Mouse (Mus musculus) intestine, embryonic 16.5 days (tissue): Measurements from ENCODE around the gene Zbtb38. TPM values are rescaled to one million over a fixed set of nuclear protein-coding genes. Genes with fewer than 3 reads are reported as not detected.

ENCODE experiments used
- ATAC-seq: fragments of 200-750 bp; cut with Nextera tagmentation; 2 replicates; pipeline ENCODE4 v1.8.0; 2017; ENCODE audit warnings: moderate TSS enrichment, moderate library complexity
- H3K27ac ChIP-seq: fragments of 300-500 bp; sonication (generic); 2 replicates; pipeline ENCODE4 v1.5.1; 2014; ENCODE audit warnings: mild to moderate bottlenecking, low read length
- H3K27me3 ChIP-seq: fragments of 300-500 bp; sonication (generic); replicated peaks from 2 replicates; pipeline ENCODE4 v1.6.1; 2014; ENCODE audit warnings: low read length, control low read depth, mixed read lengths; ENCODE audit not compliant: control insufficient read depth, insufficient read depth
- H3K36me3 ChIP-seq: fragments of 300-500 bp; sonication (generic); 2 replicates; pipeline ENCODE4 v1.6.1; 2014; ENCODE audit warnings: low read length, control low read depth; ENCODE audit not compliant: control insufficient read depth, insufficient read depth
- H3K4me1 ChIP-seq: fragments of 300-500 bp; sonication (generic); 2 replicates; pipeline ENCODE4 v1.6.1; 2014; ENCODE audit warnings: low read length, control low read depth, mixed read lengths; ENCODE audit not compliant: control insufficient read depth, insufficient read depth
- H3K4me2 ChIP-seq: fragments of 300-500 bp; sonication (generic); 2 replicates; pipeline ENCODE4 v1.6.1; 2014; ENCODE audit warnings: low read depth, low read length, control low read depth
- H3K4me3 ChIP-seq: fragments of 300-500 bp; sonication (generic); 2 replicates; pipeline ENCODE4 v1.5.1; 2014; ENCODE audit warnings: mild to moderate bottlenecking, low read length
- H3K9ac ChIP-seq: fragments of 300-500 bp; sonication (generic); 2 replicates; pipeline ENCODE4 v1.6.1; 2014; ENCODE audit warnings: low read depth, low read length
- H3K9me3 ChIP-seq: fragments of 300-500 bp; sonication (generic); 2 replicates; pipeline ENCODE4 v1.6.1; 2016; ENCODE audit warnings: low read length, control low read depth; ENCODE audit not compliant: control insufficient read depth
- WGBS: fragments of 180-500 bp; shearing (Covaris S2); extraction: QIAGEN DNeasy Blood & Tissue Kit; methylation state at CpG from one replicate; pipeline ENCODE4 v1.1.7; 2014; 5-methylcytosine and 5-hydroxymethylcytosine counted together
- polyA plus RNA-seq: library from polyadenylated mRNA; unstranded; fragments of >200 nt; fragmentation: Nextera tagmentation; extraction: Ambion mirVana; gene quantifications from 2 replicates; pipeline ENCODE4 v1.2.1, GENCODE M21; 2015

Gene Zbtb38
- polyA plus RNA-seq, 1 experiment from 2014 or later, result 20.3 TPM

GRCm38 (mm10) chr9:96785871-96786342, 33.3 kb upstream of the Zbtb38 start:
- ATAC-seq, result peak; percentile 78
- peaks cover 20% of the 10 kb centered on the region; the same call in 1 of the 2 replicates for H3K4me1 ChIP-seq
- no peaks in the 10 kb centered on the region for H3K9me3 ChIP-seq
- no peaks in the 10 kb centered on the region for H3K36me3 ChIP-seq
- peak overlapping the region; percentile 77 for H3K27ac ChIP-seq
- peak overlapping the region; percentile 5; the same call in 1 of the 2 replicates for H3K4me2 ChIP-seq
- 0 out of 2 replicates have a peak overlapping the region, but pooled peaks have one; percentile 11 for H3K9ac ChIP-seq
- WGBS, result 24% methylated on average over 9 of the region's 9 CpGs
- no peaks in the 10 kb centered on the region for H3K27me3 ChIP-seq
- H3K4me3 ChIP-seq, result no peak overlapping the region

GRCm38 (mm10) chr9:96785187-96785586, 32.6 kb upstream of the Zbtb38 start:
- Histone ChIP-seq H3K4me3 (no peak overlapping the region), H3K27ac (peak overlapping the region; percentile 77), H3K4me2 (no peak overlapping the region), H3K9ac (0 out of 2 replicates have a peak overlapping the region, but pooled peaks have one; percentile 8), H3K36me3 (no peaks in the 10 kb centered on the region), H3K9me3 (no peaks in the 10 kb centered on the region), H3K27me3 (no peaks in the 10 kb centered on the region), H3K4me1 (peaks cover 20% of the 10 kb centered on the region; the same call in 1 of the 2 replicates)
- WGBS, result 67% methylated on average over 3 of the region's 3 CpGs
- ATAC-seq, result no peak

GRCm38 (mm10) chr9:96783667-96784066, 31.0 kb upstream of the Zbtb38 start:
- Histone ChIP-seq H3K36me3 (no peaks in the 10 kb centered on the region), H3K27me3 (no peaks in the 10 kb centered on the region), H3K27ac (no peak overlapping the region), H3K4me1 (peaks cover 20% of the 10 kb centered on the region; the same call in 1 of the 2 replicates), H3K4me3 (no peak overlapping the region), H3K9me3 (no peaks in the 10 kb centered on the region), H3K9ac (no peak overlapping the region), H3K4me2 (no peak overlapping the region)
- no peak for ATAC-seq
- 81% methylated on average over 9 of the region's 9 CpGs for WGBS

DNA sequence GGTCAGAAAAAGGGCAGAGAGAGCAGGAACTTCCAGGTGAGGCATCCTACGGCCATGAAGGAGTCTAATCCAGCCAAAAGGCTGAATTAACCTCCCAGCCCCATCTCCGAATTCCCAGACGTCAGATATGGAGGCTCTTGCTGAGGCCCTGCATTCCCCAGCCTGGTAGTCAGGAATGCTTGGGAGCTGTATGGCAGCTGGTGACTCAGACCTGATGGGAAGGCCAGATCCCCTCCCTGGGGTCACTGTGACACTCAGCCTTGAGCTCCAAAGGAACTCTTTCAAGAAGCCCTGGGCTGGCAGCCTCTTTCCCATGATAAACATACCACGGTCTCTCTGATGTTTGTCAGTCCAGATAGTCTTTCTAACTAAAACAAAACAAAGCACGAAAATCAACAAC, 30.6 kb upstream of the Zbtb38 start:
- no peak for ATAC-seq
- H3K4me2 ChIP-seq, result no peak overlapping the region
- H3K27me3 ChIP-seq, result no peaks in the 10 kb centered on the region
- no peak overlapping the region for H3K4me3 ChIP-seq
- WGBS, result 56% methylated on average over 5 of the region's 5 CpGs
- H3K4me1 ChIP-seq, result peaks cover 20% of the 10 kb centered on the region; the same call in 1 of the 2 replicates
- H3K9me3 ChIP-seq, result no peaks in the 10 kb centered on the region
- H3K36me3 ChIP-seq, result no peaks in the 10 kb centered on the region
- no peak overlapping the region for H3K9ac ChIP-seq
- no peak overlapping the region for H3K27ac ChIP-seq

- H3K36me3 ChIP-seq, result no peaks in the 10 kb centered on the region
- no peaks in the 10 kb centered on the region for H3K9me3 ChIP-seq
- H3K27ac ChIP-seq, result no peak overlapping the region
- ATAC-seq, result no peak
- no peaks in the 10 kb centered on the region for H3K27me3 ChIP-seq
- no peak overlapping the region for H3K4me2 ChIP-seq
- H3K4me1 ChIP-seq, result peaks cover 20% of the 10 kb centered on the region; the same call in 1 of the 2 replicates
- no peak overlapping the region for H3K4me3 ChIP-seq
- 80% methylated on average over 8 of the region's 8 CpGs for WGBS
- no peak overlapping the region for H3K9ac ChIP-seq
These were observed 29.4 kb upstream of the Zbtb38 start for GRCm38 (mm10) chr9:96782062-96782461.

GRCm38 (mm10) chr9:96773146-96773545, 20.5 kb upstream of the Zbtb38 start:
- no peaks in the 10 kb centered on the region for H3K36me3 ChIP-seq
- 7% methylated on average over 6 of the region's 6 CpGs for WGBS
- H3K9ac ChIP-seq, result no peak overlapping the region

DNA sequence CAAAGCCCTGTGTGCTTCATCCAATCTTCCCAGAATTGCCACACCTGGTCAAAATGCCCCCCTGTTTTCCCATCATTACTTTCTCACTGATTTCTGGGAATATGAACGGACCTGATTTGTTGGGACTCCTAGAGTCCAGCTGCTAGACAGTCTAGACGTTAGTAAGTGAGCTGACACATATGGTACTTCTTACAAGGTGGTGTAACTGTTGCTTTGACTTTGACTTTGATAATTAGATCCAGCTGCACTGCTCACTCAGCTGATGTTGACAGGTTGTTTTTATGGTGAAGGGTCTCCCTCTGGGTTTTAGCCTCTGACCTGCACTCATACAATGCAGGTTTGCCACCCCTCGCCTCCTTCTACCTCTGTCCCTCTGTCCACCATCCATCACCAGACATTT, 17.8 kb upstream of the Zbtb38 start:
- Histone ChIP-seq H3K27me3 (no peaks in the 10 kb centered on the region), H3K9me3 (no peaks in the 10 kb centered on the region), H3K4me1 (no peaks in the 10 kb centered on the region; the same call in 1 of the 2 replicates), H3K36me3 (no peaks in the 10 kb centered on the region), H3K27ac (no peak overlapping the region), H3K4me3 (no peak overlapping the region), H3K9ac (no peak overlapping the region), H3K4me2 (no peak overlapping the region)
- 80% methylated on average over 3 of the region's 3 CpGs for WGBS
- ATAC-seq, result no peak

More at GRCm38 (mm10) chr9:96773146-96773545, 20.5 kb upstream of the Zbtb38 start:
- Histone ChIP-seq H3K27me3 (no peaks in the 10 kb centered on the region), H3K4me3 (no peak overlapping the region), H3K4me1 (no peaks in the 10 kb centered on the region), H3K27ac (no peak overlapping the region), H3K9me3 (no peaks in the 10 kb centered on the region), H3K4me2 (no peak overlapping the region)
- 0 out of 2 replicates have a peak, but pooled peaks have one; percentile 48 for ATAC-seq

DNA sequence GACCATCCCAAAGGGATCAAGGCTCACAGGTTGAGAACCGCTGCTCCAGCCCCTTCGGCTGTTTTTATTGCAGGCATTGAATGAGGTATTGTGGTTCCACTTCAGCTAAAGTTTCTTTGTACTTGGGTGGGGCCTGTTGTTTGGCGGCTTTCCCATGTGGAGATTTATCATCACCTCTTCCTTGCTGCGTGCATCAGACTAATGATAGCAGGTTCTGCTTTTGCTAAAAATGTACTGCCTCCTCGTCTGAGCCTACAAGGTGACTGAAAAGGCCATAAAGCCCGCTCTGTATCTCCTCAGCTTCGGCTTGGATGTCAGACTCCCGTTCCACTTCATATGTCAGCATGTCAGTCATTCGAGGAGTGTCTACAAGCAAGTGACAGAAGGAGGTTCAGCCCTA, 17.0 kb upstream of the Zbtb38 start:
- Histone ChIP-seq H3K4me2 (no peak overlapping the region), H3K27ac (no peak overlapping the region), H3K9ac (no peak overlapping the region), H3K36me3 (no peaks in the 10 kb centered on the region), H3K27me3 (no peaks in the 10 kb centered on the region), H3K4me1 (peaks cover 2% of the 10 kb centered on the region; the same call in 1 of the 2 replicates), H3K4me3 (no peak overlapping the region), H3K9me3 (no peaks in the 10 kb centered on the region)
- no peak for ATAC-seq
- 53% methylated on average over 9 of the region's 9 CpGs for WGBS

DNA sequence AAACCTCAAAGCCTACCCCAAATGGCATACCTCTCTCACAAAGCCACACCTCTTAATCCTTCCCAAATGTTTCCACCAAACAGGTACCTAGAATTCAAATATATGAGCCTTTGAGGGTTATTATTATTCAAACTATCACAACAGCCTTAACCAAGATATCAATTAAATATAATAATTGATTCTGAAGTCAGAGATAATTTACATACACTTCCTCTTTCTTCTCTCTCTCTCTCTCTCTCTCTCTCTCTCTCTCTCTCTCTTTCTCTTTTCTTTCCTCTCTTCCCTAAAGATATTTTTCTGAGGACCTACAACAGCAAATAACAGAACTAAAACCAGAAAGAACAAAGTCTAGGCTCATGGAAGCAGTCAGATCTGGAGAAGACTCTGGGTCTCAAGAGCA, 15.2 kb upstream of the Zbtb38 start:
- Histone ChIP-seq H3K27me3 (no peaks in the 10 kb centered on the region), H3K27ac (no peak overlapping the region), H3K4me3 (no peak overlapping the region), H3K36me3 (no peaks in the 10 kb centered on the region), H3K9ac (no peak overlapping the region), H3K4me1 (peaks cover 2% of the 10 kb centered on the region; the same call in 1 of the 2 replicates), H3K4me2 (no peak overlapping the region), H3K9me3 (no peaks in the 10 kb centered on the region)
- ATAC-seq, result no peak

- H3K4me2 ChIP-seq, result no peak overlapping the region
- peaks cover 2% of the 10 kb centered on the region; the same call in 1 of the 2 replicates for H3K4me1 ChIP-seq
- no peaks in the 10 kb centered on the region for H3K36me3 ChIP-seq
- no peak overlapping the region for H3K4me3 ChIP-seq
- H3K27ac ChIP-seq, result no peak overlapping the region
- no peaks in the 10 kb centered on the region for H3K9me3 ChIP-seq
- ATAC-seq, result no peak
- H3K27me3 ChIP-seq, result no peaks in the 10 kb centered on the region
- H3K9ac ChIP-seq, result no peak overlapping the region
These were observed 13.4 kb upstream of the Zbtb38 start for GRCm38 (mm10) chr9:96766078-96766477.
